Mouse (Mus musculus) lung, embryonic 15.5 days (tissue): ENCODE measurements around the gene Prnd. TPM values are rescaled to one million over a fixed set of nuclear protein-coding genes. Genes with fewer than 3 reads are reported as not detected.

Experiments used
- ATAC-seq: fragments of 200-750 bp; cut with Nextera tagmentation; 2 replicates; pipeline ENCODE4 v1.8.0; 2017; ENCODE audit warnings: moderate number of reproducible peaks, borderline replicate concordance; ENCODE audit not compliant: low FRiP score, low TSS enrichment; ENCODE audit errors: extremely low read depth
- H3K27ac ChIP-seq: fragments of 300-500 bp; sonication (generic); 2 replicates; pipeline ENCODE4 v1.5.1; 2015; ENCODE audit warnings: moderate library complexity, mild to moderate bottlenecking, inconsistent platforms
- H3K27me3 ChIP-seq: fragments of 300-500 bp; sonication (generic); 2 replicates; pipeline ENCODE4 v1.6.1; 2015; ENCODE audit warnings: inconsistent platforms
- H3K36me3 ChIP-seq: fragments of 300-500 bp; sonication (generic); 2 replicates; pipeline ENCODE4 v1.6.1; 2015; ENCODE audit warnings: inconsistent platforms
- H3K4me1 ChIP-seq: fragments of 300-500 bp; sonication (generic); 2 replicates; pipeline ENCODE4 v1.6.1; 2015; ENCODE audit warnings: inconsistent platforms
- H3K4me2 ChIP-seq: fragments of 300-500 bp; sonication (generic); 2 replicates; pipeline ENCODE4 v1.6.1; 2015; ENCODE audit warnings: inconsistent platforms, mild to moderate bottlenecking, moderate library complexity
- H3K4me3 ChIP-seq: fragments of 300-500 bp; sonication (generic); 2 replicates; pipeline ENCODE4 v1.5.1; 2015; ENCODE audit warnings: mild to moderate bottlenecking, inconsistent platforms
- H3K9ac ChIP-seq: fragments of 300-500 bp; sonication (generic); 2 replicates; pipeline ENCODE4 v1.6.1; 2015; ENCODE audit warnings: inconsistent platforms
- H3K9me3 ChIP-seq: fragments of 300-500 bp; sonication (generic); 2 replicates; pipeline ENCODE4 v1.6.1; 2016; ENCODE audit warnings: inconsistent platforms
- WGBS: fragments of 180-500 bp; shearing (Covaris S2); methylation state at CpG from one replicate; pipeline ENCODE4 v1.1.7; 2015; 5-methylcytosine and 5-hydroxymethylcytosine counted together
- polyA plus RNA-seq: library from polyadenylated mRNA; unstranded; fragments of >200 nt; fragmentation: Nextera tagmentation; extraction: Ambion mirVana; gene quantifications from 2 replicates; pipeline ENCODE4 v1.2.1, GENCODE M21; 2015

Gene Prnd
- polyA plus RNA-seq, 1 experiment from 2014 or later: 44.2 TPM

DNA sequence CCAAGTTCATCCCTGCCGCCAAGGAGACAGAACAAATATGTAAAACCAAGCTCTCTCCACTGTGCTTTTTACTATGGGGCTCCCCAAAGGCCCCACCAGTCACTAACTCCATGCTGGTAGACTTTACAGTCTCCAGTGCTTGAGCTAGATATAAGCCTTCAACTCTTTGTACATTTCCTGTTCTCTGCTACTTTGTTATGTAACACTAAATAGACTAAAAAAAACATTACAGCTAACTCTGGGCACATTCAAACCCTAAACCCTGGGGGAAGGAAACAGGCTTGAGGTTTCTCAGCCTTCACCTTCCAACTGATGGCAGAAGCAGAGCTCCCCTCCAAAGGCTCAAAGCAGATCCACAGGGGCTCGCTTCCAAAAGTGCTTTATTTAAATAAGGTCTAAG is 41.8 kb downstream of the Prnd start:
- Histone ChIP-seq H3K4me3 (no peak overlapping the region), H3K36me3 (no peaks in the 10 kb centered on the region), H3K27me3 (no peaks in the 10 kb centered on the region), H3K4me1 (peaks cover 17% of the 10 kb centered on the region; the same call in 1 of the 2 replicates), H3K9ac (no peak overlapping the region), H3K9me3 (no peaks in the 10 kb centered on the region), H3K27ac (no peak overlapping the region), H3K4me2 (no peak overlapping the region)
- ATAC-seq: no peak
- WGBS: 75% methylated on average over 2 of the region's 2 CpGs

DNA sequence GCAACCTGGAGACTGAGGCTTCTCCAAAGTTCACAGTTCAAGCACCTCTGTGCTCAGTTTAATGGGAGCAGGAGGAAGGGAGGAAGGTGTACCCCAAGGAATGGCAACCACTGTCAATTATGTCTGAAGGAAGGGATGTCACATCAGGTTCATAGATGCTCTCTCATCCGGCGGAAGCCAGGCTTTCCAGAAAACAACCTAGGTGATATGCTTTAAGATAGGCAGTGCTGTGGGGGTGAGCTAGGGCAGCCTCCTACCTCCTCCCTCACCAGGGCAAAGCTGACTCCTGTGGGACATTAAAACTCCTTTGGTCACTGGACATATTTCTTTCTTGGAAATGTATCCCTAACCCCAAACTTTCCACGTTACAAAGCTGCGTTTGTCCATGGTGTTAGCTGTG is 42.5 kb downstream of the Prnd start:
- ATAC-seq: no peak
- WGBS: 68% methylated on average over 4 of the region's 4 CpGs
- no peaks in the 10 kb centered on the region for H3K36me3 ChIP-seq
- no peak overlapping the region for H3K9ac ChIP-seq
- H3K4me1 ChIP-seq: peaks cover 17% of the 10 kb centered on the region; the same call in 1 of the 2 replicates
- H3K9me3 ChIP-seq: no peaks in the 10 kb centered on the region
- H3K4me3 ChIP-seq: no peak overlapping the region
- no peak overlapping the region for H3K27ac ChIP-seq
- H3K4me2 ChIP-seq: no peak overlapping the region
- no peaks in the 10 kb centered on the region for H3K27me3 ChIP-seq

- H3K27ac ChIP-seq: no peak overlapping the region
These were observed 43.0 kb downstream of the Prnd start for GRCm38 (mm10) chr2:131993563-131994088.

DNA sequence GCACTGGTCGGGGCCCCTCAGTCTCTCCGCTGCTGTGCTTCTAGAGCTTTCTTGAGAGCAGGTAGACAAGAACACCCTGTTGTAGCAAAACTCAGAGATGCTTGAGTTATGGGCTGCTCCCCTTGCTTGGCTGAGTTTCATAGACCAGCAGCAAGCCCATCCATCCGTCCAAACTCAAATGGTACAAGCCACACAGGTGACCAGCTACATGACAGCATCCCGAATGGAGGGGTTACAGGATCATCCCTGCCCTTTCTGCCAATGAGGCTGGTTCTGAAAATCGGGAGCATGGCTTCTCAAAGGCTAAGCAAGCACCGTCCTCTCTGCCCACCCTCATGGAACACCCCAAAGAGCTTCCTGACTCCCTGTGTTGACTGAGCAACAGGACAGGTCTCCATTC is 44.3 kb downstream of the Prnd start:
- Histone ChIP-seq H3K4me2 (no peak overlapping the region), H3K27me3 (no peaks in the 10 kb centered on the region), H3K4me3 (no peak overlapping the region), H3K9ac (no peak overlapping the region), H3K27ac (no peak overlapping the region), H3K4me1 (peaks cover 17% of the 10 kb centered on the region; the same call in 1 of the 2 replicates), H3K9me3 (no peaks in the 10 kb centered on the region), H3K36me3 (no peaks in the 10 kb centered on the region)
- WGBS: 88% methylated on average over 6 of the region's 6 CpGs
- ATAC-seq: no peak

More at GRCm38 (mm10) chr2:131993563-131994088, 43.0 kb downstream of the Prnd start:
- H3K4me3 ChIP-seq: no peak overlapping the region
- no peak overlapping the region for H3K9ac ChIP-seq
- H3K4me2 ChIP-seq: no peak overlapping the region
- no peaks in the 10 kb centered on the region for H3K27me3 ChIP-seq
- peaks cover 17% of the 10 kb centered on the region; the same call in 1 of the 2 replicates for H3K4me1 ChIP-seq
- no peaks in the 10 kb centered on the region for H3K9me3 ChIP-seq
- WGBS: 31% methylated on average over 14 of the region's 14 CpGs
- no peak for ATAC-seq
- H3K36me3 ChIP-seq: no peaks in the 10 kb centered on the region

DNA sequence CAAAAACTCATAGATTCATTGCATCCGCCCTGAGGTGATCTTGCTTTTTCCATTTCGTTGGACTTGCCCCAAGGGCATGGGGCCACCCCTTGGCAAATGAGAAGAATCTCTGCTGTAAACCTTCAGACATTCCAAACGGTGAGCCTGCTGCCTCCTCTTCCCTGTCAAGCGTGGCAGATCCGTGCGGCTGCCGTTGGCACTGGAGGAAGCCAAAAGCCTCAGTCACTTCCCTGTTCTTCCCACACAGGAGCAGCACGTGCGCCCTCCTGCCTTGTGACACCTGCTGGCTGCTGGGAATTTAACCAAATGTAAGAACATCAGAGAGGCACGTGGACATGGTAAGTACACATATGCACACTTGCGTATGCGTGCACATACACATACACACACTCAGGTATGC is 45.1 kb downstream of the Prnd start:
- WGBS: 80% methylated on average over 12 of the region's 12 CpGs
- no peak overlapping the region for H3K4me3 ChIP-seq
- no peak for ATAC-seq

DNA sequence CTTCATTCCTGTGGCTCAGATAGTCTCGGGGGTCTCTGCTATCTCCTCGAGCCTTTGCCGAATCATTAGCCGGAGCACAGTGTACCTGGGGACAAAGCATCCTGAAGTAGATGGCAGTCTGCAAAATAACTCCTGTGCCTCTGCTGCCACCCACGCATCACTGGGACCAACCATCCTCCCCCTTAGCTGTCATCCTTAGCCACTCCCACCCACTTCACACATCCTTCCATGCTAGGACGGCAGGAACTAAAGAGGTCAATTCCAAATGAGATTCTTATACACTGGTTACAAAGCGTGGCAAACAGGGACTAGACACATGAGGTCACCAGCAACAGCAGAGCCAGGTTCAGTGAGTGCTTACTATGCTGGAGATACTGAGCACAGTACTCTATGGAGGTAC is 45.7 kb downstream of the Prnd start:
- Histone ChIP-seq H3K9me3 (no peaks in the 10 kb centered on the region), H3K4me1 (peaks cover 17% of the 10 kb centered on the region; the same call in 1 of the 2 replicates), H3K4me3 (no peak overlapping the region), H3K4me2 (no peak overlapping the region), H3K36me3 (no peaks in the 10 kb centered on the region), H3K9ac (no peak overlapping the region), H3K27ac (no peak overlapping the region), H3K27me3 (no peaks in the 10 kb centered on the region)
- no peak for ATAC-seq
- WGBS: 61% methylated on average over 7 of the region's 7 CpGs

More for the DNA sequence above, 45.1 kb downstream of the Prnd start:
- Histone ChIP-seq H3K36me3 (no peaks in the 10 kb centered on the region), H3K4me1 (peaks cover 17% of the 10 kb centered on the region; the same call in 1 of the 2 replicates), H3K4me2 (no peak overlapping the region), H3K27me3 (no peaks in the 10 kb centered on the region), H3K9ac (no peak overlapping the region), H3K27ac (no peak overlapping the region), H3K9me3 (no peaks in the 10 kb centered on the region)

DNA sequence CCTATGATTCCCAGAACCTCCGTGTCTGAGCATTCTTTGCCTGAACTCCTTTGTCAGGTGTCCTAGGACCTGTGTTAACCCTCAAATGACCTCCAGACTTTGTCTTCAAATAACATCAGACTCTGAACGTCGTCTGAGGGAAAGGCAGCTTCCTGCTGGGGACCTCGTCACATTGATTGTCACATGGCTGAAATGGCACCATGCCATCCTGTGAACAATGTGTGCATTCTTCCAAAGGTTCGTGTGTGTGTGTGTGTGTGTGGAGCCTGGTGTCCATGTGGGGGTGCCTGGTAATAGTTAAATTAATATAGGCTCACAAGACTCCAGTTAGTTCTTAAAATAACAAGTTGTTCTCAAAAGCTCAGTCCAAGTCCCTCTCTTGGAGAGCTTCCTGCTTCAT is 46.7 kb downstream of the Prnd start:
- ATAC-seq: no peak
- WGBS: 33% methylated on average over 5 of the region's 5 CpGs
- H3K9me3 ChIP-seq: no peaks in the 10 kb centered on the region

DNA sequence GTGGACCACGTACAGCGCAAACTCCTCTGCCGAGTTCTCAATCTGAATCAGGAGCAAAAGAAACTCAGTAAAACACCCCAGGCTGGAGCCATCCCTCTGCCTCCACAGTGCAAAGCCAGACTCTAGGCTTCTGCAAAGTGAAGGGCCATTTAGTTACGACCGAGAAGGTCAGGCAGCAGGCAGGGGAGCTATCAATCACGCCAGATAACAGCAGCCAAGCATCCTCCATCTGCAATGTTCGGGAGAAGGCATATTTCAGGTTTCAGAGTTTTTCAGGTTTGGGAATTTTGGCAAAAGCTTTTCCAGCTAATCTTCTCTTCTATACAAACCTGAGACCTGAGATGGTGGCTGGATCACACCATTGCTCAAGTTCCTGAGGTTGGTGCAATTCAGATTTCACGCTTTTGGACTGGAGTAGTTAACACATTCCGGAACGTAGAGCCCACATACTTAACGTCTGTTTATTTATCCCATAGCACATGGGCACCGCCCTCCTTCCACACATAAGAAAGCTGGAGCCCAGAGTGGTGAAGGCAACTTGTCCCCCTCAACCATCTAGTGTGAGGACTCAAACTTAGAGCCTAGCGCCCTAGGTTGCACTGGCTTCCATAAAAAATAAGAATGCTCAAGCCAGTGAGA is 51.2 kb downstream of the Prnd start:
- Histone ChIP-seq H3K9ac (no peak overlapping the region), H3K4me2 (no peak overlapping the region), H3K27ac (0 out of 2 replicates have a peak overlapping the region, but pooled peaks have one; percentile 42), H3K4me1 (peaks cover 42% of the 10 kb centered on the region), H3K36me3 (no peaks in the 10 kb centered on the region), H3K4me3 (no peak overlapping the region), H3K27me3 (no peaks in the 10 kb centered on the region), H3K9me3 (no peaks in the 10 kb centered on the region)
- WGBS: 42% methylated on average over 13 of the region's 13 CpGs
- no peak for ATAC-seq

More for the DNA sequence above, 46.7 kb downstream of the Prnd start:
- H3K4me1 ChIP-seq: peaks cover 22% of the 10 kb centered on the region
- no peak overlapping the region for H3K27ac ChIP-seq
- H3K9ac ChIP-seq: no peak overlapping the region
- no peaks in the 10 kb centered on the region for H3K27me3 ChIP-seq
- H3K4me2 ChIP-seq: no peak overlapping the region
- no peaks in the 10 kb centered on the region for H3K36me3 ChIP-seq
- no peak overlapping the region for H3K4me3 ChIP-seq

GRCm38 (mm10) chr2:132003916-132004315 is 53.3 kb downstream of the Prnd start:
- no peaks in the 10 kb centered on the region for H3K9me3 ChIP-seq
- peaks cover 46% of the 10 kb centered on the region for H3K4me1 ChIP-seq
- H3K27ac ChIP-seq: 0 out of 2 replicates have a peak overlapping the region, but pooled peaks have one; percentile 84
- no peaks in the 10 kb centered on the region for H3K27me3 ChIP-seq
- no peaks in the 10 kb centered on the region for H3K36me3 ChIP-seq
- H3K9ac ChIP-seq: no peak overlapping the region
- no peak overlapping the region for H3K4me2 ChIP-seq
- no peak for ATAC-seq
- 48% methylated on average over 5 of the region's 5 CpGs for WGBS
- no peak overlapping the region for H3K4me3 ChIP-seq

- no peak overlapping the region for H3K4me2 ChIP-seq
- H3K9me3 ChIP-seq: no peaks in the 10 kb centered on the region
- peaks cover 46% of the 10 kb centered on the region for H3K4me1 ChIP-seq
- peak overlapping the region; percentile 84 for H3K27ac ChIP-seq
- 78% methylated on average over 9 of the region's 9 CpGs for WGBS
- no peaks in the 10 kb centered on the region for H3K27me3 ChIP-seq
- no peak for ATAC-seq
- H3K4me3 ChIP-seq: no peak overlapping the region
- no peak overlapping the region for H3K9ac ChIP-seq
- no peaks in the 10 kb centered on the region for H3K36me3 ChIP-seq
These were observed 54.0 kb downstream of the Prnd start for GRCm38 (mm10) chr2:132004495-132005136.

GRCm38 (mm10) chr2:132005445-132005844 is 54.8 kb downstream of the Prnd start:
- Histone ChIP-seq H3K4me2 (no peak overlapping the region), H3K9ac (no peak overlapping the region), H3K36me3 (no peaks in the 10 kb centered on the region), H3K4me3 (no peak overlapping the region), H3K27me3 (no peaks in the 10 kb centered on the region), H3K27ac (peak overlapping the region; percentile 84), H3K9me3 (no peaks in the 10 kb centered on the region), H3K4me1 (peaks cover 46% of the 10 kb centered on the region)
- WGBS: 71% methylated on average over 4 of the region's 4 CpGs
- ATAC-seq: no peak
